Mouse (Mus musculus) brain, adult 2 months (tissue): ENCODE measurements at regions not wholly inside any gene's neighbourhood (a gene's known extent, or its start where the extent isn't known, plus 50 kb on each side); places are given as distances from the start of the nearest gene placed in this dataset.

Source experiments
- DNase-seq: peaks from one replicate; pipeline ENCODE4 v3.0.0; 2011; ENCODE audit warnings: low read depth, low spot score

DNA sequence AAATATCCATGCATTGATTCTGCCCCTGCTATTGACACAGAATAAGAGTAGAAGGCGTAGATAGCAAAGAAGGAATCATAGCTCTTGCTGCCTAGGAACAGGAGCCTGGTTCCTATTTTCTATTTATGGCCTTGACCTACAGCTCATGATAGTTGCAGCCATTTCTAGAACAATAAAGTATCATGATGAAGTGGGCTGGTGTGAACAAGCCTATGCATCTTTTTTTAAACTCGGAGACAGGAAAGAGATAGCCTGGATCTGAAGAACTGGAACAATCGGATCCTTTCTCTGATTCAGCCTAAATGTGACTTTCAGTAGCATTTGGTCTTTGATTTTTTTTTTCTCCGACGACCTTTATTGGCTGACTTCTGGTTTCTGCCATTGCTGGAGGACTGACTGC is 541.4 kb downstream of the Galc start:
- peak; percentile 66 for DNase-seq
